Mouse (Mus musculus): ENCODE measurements around the gene Slc45a2. TPM values are rescaled to one million over a fixed set of nuclear protein-coding genes. Genes with fewer than 3 reads are reported as not detected.

Gene Slc45a2
- polyA plus RNA-seq (2016; fragmentation: Nextera tagmentation; extraction: Ambion mirVana), result 0.06 and 0.39 TPM in 2 replicates

DNA sequence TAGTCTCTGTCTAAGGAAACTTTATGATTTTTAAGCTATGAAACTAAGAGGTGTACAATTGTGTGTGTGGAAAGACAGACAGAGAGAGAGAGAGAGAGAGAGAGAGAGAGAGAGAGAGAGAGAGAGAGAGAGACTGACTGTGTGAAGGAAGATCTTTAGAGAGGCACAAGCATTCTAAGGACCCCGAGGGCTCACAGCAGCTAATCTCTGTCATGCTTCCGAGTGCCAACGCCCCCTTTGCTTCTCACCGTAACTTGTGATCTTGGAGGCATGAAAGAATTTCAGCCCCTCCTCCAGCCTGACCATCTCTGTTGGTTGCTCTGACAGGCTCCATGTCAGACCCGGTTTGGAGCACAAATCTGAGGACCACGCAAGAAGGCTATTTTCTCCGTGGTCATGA lies at the start of gene Slc45a2:
Gene Slc45a2 (plus strand): TSS at position 301 of the 400 bp plus-strand sequence.
- Histone ChIP-seq H3K27me3 (replicated peaks; ENCODE audit: low read depth, poor library complexity, severe bottlenecking) (no peaks in the 10 kb centered on the region), H3K4me1 (no peaks in the 10 kb centered on the region), H3K4me3 (no peak within 1 kb of the TSS), H3K9me3 (no peaks in the 10 kb centered on the region), H3K27ac (replicated peaks) (no peak within 1 kb of the TSS), H3K36me3 (replicated peaks) (peaks cover 5% of the 10 kb centered on the region; the same call in 1 of the 2 replicates)
- no peak for DNase-seq (ENCODE audit: low spot score)
- 53% methylated on average over 7 of the region's 7 CpGs for WGBS

DNA sequence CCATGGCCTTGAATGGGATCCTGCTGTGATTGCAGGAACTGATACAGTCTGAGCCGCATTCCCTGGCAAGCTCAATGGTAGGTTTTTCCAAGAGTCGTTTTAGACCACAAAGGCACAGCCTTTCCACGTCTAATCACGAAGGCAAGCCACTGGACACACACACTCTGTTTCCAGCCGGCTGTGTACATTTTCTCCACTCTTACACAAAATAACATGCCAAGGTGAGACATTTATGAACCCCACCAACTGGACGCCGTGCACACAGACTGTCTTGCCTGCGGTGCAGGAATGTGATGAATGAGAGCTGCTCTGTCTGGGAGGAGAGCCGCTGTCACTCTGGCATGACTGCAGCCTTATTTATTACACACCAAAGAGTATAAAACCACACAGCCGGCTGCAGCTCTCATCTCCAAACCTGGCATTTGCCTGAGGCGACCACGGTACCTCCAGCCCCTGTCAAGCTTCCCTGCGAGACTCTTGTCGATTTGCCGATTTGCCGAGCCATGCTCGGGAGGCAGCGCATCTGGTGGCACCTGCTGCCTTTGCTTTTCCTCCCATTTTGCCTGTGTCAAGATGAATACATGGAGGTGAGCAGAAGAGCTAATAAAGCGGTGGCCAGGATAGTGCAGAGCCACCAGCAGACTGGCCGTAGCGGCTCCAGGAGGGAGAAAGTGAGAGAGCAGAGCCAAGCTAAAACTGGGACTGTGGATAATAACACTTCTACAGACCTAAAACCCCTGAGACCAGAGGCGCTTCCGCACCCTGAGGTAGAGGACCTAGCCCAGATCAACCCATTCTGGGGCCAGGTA lies 48.4 kb upstream of the Slc45a2 start, which contains the start of gene C1qtnf3:
Gene C1qtnf3 (plus strand): TSS at position 382 of the 809 bp plus-strand sequence.
- no peak within 1 kb of the TSS for H3K27ac ChIP-seq (replicated peaks)
- H3K9me3 ChIP-seq, result no peaks in the 10 kb centered on the region
- 86% methylated on average over 23 of the region's 23 CpGs for WGBS
- DNase-seq (ENCODE audit: low spot score), result no peak
- H3K4me1 ChIP-seq, result peaks cover 4% of the 10 kb centered on the region; the same call in 1 of the 2 replicates
- H3K4me3 ChIP-seq, result no peak within 1 kb of the TSS
- no peaks in the 10 kb centered on the region for H3K36me3 ChIP-seq (replicated peaks)
- no peaks in the 10 kb centered on the region; the same call in 1 of the 2 replicates for H3K27me3 ChIP-seq (replicated peaks; ENCODE audit: low read depth, poor library complexity, severe bottlenecking)

GRCm38 (mm10) chr15:10952760-10953305 lies 47.7 kb upstream of the Slc45a2 start:
- H3K27me3 ChIP-seq (replicated peaks; ENCODE audit: low read depth, poor library complexity, severe bottlenecking), result no peaks in the 10 kb centered on the region; the same call in 1 of the 2 replicates
- peaks cover 4% of the 10 kb centered on the region; the same call in 1 of the 2 replicates for H3K4me1 ChIP-seq
- DNase-seq (ENCODE audit: low spot score), result no peak
- WGBS, result 65% methylated on average over 4 of the region's 4 CpGs
- H3K27ac ChIP-seq (replicated peaks), result no peak overlapping the region
- H3K4me3 ChIP-seq, result no peak overlapping the region
- no peaks in the 10 kb centered on the region for H3K9me3 ChIP-seq
- no peaks in the 10 kb centered on the region for H3K36me3 ChIP-seq (replicated peaks)

DNA sequence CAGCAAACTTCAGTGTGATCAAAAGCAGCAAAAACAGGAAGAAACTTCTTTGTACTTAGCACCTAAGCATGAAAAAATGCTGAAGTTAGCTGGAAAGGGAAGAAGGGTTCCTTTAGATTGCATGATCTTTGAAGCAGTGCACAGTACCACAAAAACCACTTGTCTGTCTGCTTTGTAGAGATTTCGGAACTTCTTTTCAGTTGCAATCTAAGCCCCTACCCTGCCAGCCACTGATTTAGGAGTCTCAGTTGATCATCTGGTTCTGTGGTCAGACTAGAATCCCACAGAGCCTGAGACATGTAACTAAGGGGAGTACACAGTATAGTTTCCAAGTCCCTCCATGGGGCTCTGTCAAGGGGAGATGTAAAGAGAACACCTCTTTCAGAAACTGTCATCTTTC lies 47.1 kb upstream of the Slc45a2 start:
- 83% methylated on average over 1 of the region's 1 CpGs for WGBS
- no peak for DNase-seq (ENCODE audit: low spot score)
- no peaks in the 10 kb centered on the region for H3K36me3 ChIP-seq (replicated peaks)
- H3K9me3 ChIP-seq, result no peaks in the 10 kb centered on the region
- no peak overlapping the region for H3K27ac ChIP-seq (replicated peaks)
- peaks cover 4% of the 10 kb centered on the region; the same call in 1 of the 2 replicates for H3K4me1 ChIP-seq
- H3K27me3 ChIP-seq (replicated peaks; ENCODE audit: low read depth, poor library complexity, severe bottlenecking), result no peaks in the 10 kb centered on the region; the same call in 1 of the 2 replicates
- H3K4me3 ChIP-seq, result no peak overlapping the region

DNA sequence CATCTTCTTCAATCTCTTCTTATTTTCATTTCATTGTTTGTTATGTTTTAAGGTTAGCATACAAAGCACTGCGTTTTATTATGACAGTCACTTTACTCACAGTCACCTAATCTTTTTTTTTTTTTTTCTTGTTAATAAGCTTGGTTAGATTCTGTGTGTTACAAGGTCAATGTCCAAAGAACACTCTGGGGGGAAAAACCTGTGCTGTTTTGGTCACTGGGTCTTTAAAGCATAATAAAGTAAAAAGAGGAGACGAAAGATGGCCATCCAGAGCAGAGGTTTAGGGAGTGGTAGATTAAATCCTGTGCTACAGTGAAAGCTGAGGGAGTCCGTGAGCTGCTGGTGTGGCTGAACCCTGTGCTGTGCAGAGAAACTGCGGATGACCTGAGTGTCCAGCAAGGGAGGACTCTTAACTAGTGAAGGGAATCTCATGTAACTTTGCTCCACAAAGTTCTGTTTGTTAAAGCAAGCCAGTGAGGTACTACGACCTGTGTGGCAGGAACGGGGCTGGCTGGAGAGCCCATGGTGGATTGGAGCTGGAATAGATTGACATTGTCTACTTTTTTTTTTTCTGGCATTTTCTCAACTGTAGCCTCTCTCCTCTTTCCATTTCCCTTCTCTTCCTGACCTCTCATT lies 46.0 kb upstream of the Slc45a2 start:
- DNase-seq (ENCODE audit: low spot score), result no peak
- H3K4me3 ChIP-seq, result no peak overlapping the region
- H3K27ac ChIP-seq (replicated peaks), result no peak overlapping the region
- H3K4me1 ChIP-seq, result peaks cover 4% of the 10 kb centered on the region; the same call in 1 of the 2 replicates
- no peaks in the 10 kb centered on the region for H3K36me3 ChIP-seq (replicated peaks)
- H3K9me3 ChIP-seq, result no peaks in the 10 kb centered on the region
- no peaks in the 10 kb centered on the region; the same call in 1 of the 2 replicates for H3K27me3 ChIP-seq (replicated peaks; ENCODE audit: low read depth, poor library complexity, severe bottlenecking)
- 86% methylated on average over 6 of the region's 6 CpGs for WGBS

- Histone ChIP-seq H3K9me3 (no peaks in the 10 kb centered on the region), H3K4me3 (no peak overlapping the region), H3K4me1 (peaks cover 4% of the 10 kb centered on the region; the same call in 1 of the 2 replicates), H3K27me3 (replicated peaks; ENCODE audit: low read depth, poor library complexity, severe bottlenecking) (no peaks in the 10 kb centered on the region; the same call in 1 of the 2 replicates), H3K27ac (replicated peaks) (no peak overlapping the region), H3K36me3 (replicated peaks) (no peaks in the 10 kb centered on the region)
- DNase-seq (ENCODE audit: low spot score), result no peak
- 73% methylated on average over 5 of the region's 5 CpGs for WGBS
Measured at GRCm38 (mm10) chr15:10955156-10955555, 45.4 kb upstream of the Slc45a2 start.

GRCm38 (mm10) chr15:10956706-10957105 lies 43.8 kb upstream of the Slc45a2 start:
- no peaks in the 10 kb centered on the region for H3K27me3 ChIP-seq (replicated peaks; ENCODE audit: low read depth, poor library complexity, severe bottlenecking)
- H3K36me3 ChIP-seq (replicated peaks), result no peaks in the 10 kb centered on the region
- peaks cover 4% of the 10 kb centered on the region; the same call in 1 of the 2 replicates for H3K4me1 ChIP-seq
- no peak overlapping the region for H3K4me3 ChIP-seq
- 72% methylated on average over 3 of the region's 3 CpGs for WGBS
- H3K27ac ChIP-seq (replicated peaks), result no peak overlapping the region
- H3K9me3 ChIP-seq, result no peaks in the 10 kb centered on the region
- DNase-seq (ENCODE audit: low spot score), result no peak

- WGBS, result 81% methylated on average over 15 of the region's 15 CpGs
- Histone ChIP-seq H3K4me3 (no peak overlapping the region), H3K4me1 (no peaks in the 10 kb centered on the region), H3K36me3 (replicated peaks) (no peaks in the 10 kb centered on the region), H3K9me3 (no peaks in the 10 kb centered on the region), H3K27me3 (replicated peaks; ENCODE audit: low read depth, poor library complexity, severe bottlenecking) (no peaks in the 10 kb centered on the region), H3K27ac (replicated peaks) (no peak overlapping the region)
- no peak for DNase-seq (ENCODE audit: low spot score)
Measured at GRCm38 (mm10) chr15:10959277-10960026, 41.1 kb upstream of the Slc45a2 start.

DNA sequence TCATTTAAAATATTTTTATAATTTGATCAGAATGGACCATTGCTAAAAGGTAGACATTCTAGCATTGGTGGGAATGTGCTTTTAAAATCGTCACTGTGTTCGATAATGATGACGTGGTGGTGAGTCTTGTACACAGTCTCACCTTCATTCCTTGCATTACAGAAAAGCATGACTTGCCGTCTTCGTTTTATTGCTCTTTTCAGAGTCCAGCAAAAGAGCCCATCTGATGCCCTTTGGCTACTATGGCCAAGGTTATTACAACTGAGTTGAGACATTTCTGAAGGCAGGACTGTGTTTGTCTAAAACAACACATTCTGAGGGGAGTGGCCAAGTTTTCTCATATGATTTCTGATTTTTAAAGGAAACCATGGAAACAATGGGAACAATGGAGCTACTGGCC lies 40.3 kb upstream of the Slc45a2 start:
- DNase-seq (ENCODE audit: low spot score), result no peak
- WGBS, result 90% methylated on average over 5 of the region's 5 CpGs
- no peaks in the 10 kb centered on the region for H3K27me3 ChIP-seq (replicated peaks; ENCODE audit: low read depth, poor library complexity, severe bottlenecking)
- H3K4me1 ChIP-seq, result no peaks in the 10 kb centered on the region
- H3K4me3 ChIP-seq, result no peak overlapping the region
- no peak overlapping the region for H3K27ac ChIP-seq (replicated peaks)
- H3K9me3 ChIP-seq, result no peaks in the 10 kb centered on the region
- no peaks in the 10 kb centered on the region for H3K36me3 ChIP-seq (replicated peaks)

- H3K4me3 ChIP-seq, result no peak overlapping the region
- H3K36me3 ChIP-seq (replicated peaks), result no peaks in the 10 kb centered on the region
- H3K4me1 ChIP-seq, result no peaks in the 10 kb centered on the region
- H3K27ac ChIP-seq (replicated peaks), result no peak overlapping the region
- no peaks in the 10 kb centered on the region for H3K27me3 ChIP-seq (replicated peaks; ENCODE audit: low read depth, poor library complexity, severe bottlenecking)
- WGBS, result 88% methylated on average over 2 of the region's 2 CpGs
- H3K9me3 ChIP-seq, result no peaks in the 10 kb centered on the region
- DNase-seq (ENCODE audit: low spot score), result no peak
Measured at GRCm38 (mm10) chr15:10962601-10963000, 37.9 kb upstream of the Slc45a2 start.

DNA sequence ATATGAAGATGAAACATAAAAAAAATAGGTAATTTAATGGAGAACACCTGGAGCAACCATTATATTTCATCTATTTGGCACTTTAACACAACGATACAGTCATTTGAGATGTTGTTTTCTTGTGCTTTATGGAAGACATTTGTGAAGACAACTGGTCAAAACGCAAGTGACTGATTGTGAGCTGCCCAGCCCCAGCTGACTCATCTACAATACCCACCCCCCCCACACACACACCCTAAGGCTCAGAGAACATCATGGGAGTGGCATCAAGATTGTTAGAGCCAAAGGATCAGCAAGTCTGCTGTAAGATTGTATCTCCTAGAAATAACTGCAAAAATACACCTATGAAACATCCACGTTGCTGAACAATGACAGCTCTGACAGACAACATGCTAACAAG lies 31.1 kb upstream of the Slc45a2 start:
- H3K27me3 ChIP-seq (replicated peaks; ENCODE audit: low read depth, poor library complexity, severe bottlenecking), result no peaks in the 10 kb centered on the region
- 75% methylated on average over 3 of the region's 3 CpGs for WGBS
- no peak overlapping the region for H3K27ac ChIP-seq (replicated peaks)
- no peaks in the 10 kb centered on the region for H3K4me1 ChIP-seq
- no peaks in the 10 kb centered on the region for H3K36me3 ChIP-seq (replicated peaks)
- DNase-seq (ENCODE audit: low spot score), result no peak
- H3K4me3 ChIP-seq, result no peak overlapping the region
- no peaks in the 10 kb centered on the region for H3K9me3 ChIP-seq

GRCm38 (mm10) chr15:10970777-10971176 lies 29.7 kb upstream of the Slc45a2 start:
- no peaks in the 10 kb centered on the region for H3K27me3 ChIP-seq (replicated peaks; ENCODE audit: low read depth, poor library complexity, severe bottlenecking)
- no peak overlapping the region for H3K4me3 ChIP-seq
- no peak overlapping the region for H3K27ac ChIP-seq (replicated peaks)
- no peaks in the 10 kb centered on the region for H3K36me3 ChIP-seq (replicated peaks)
- 88% methylated on average over 5 of the region's 5 CpGs for WGBS
- H3K9me3 ChIP-seq, result no peaks in the 10 kb centered on the region
- DNase-seq (ENCODE audit: low spot score), result no peak
- H3K4me1 ChIP-seq, result no peaks in the 10 kb centered on the region
